8 mouse cellular contexts compared by ENCODE assay signal in genomic region chr8:3467006-3467885, GRCm38 (mm10). TPM values are rescaled to one million over a fixed set of nuclear protein-coding genes. Genes with fewer than 3 reads are reported as not detected.
DNase-seq lines count a peak whose midpoint lies in the region; ATAC-seq and TF ChIP-seq lines count a peak whose summit lies in the region.

Pex11g (minus strand) TSS chr8:3467680.

- ATAC-seq in kidney, embryonic 14.5 days (ENCODE audit: low FRiP score, low TSS enrichment), result peak; percentile 95
- peak; percentile 85 for ATAC-seq in limb, embryonic 15.5 days (ENCODE audit: insufficient number of reproducible peaks, low FRiP score, low TSS enrichment, low read depth)

- TF ChIP-seq CTCF in bone marrow macrophage, adult 2 months (IDR thresholded peaks at IDR 0.05; ENCODE audit: low read depth, low read length), result no peak
- TF ChIP-seq CTCF in embryonic fibroblast, embryonic 13.5 days (IDR thresholded peaks at IDR 0.05; ENCODE audit: borderline replicate concordance, insufficient read depth, low read length), result no peak

- H3K27ac ChIP-seq in bone marrow macrophage, adult 2 months (ENCODE audit: insufficient read depth, low read depth, low read length), result no peak within 1 kb of the TSS
- H3K27ac ChIP-seq in embryonic fibroblast, embryonic 13.5 days (ENCODE audit: insufficient read depth, low read length), result no peak within 1 kb of the TSS
- peak within 1 kb of the TSS; percentile 69 for H3K27ac ChIP-seq in kidney, embryonic 14.5 days (ENCODE audit: low read depth, low read length)
- H3K27ac ChIP-seq in limb, embryonic 15.5 days, result peak within 1 kb of the TSS; percentile 82

- H3K4me3 ChIP-seq in bone marrow macrophage, adult 2 months (ENCODE audit: insufficient read depth, low read length), result peak within 1 kb of the TSS; percentile 65
- H3K4me3 ChIP-seq in embryonic fibroblast, embryonic 13.5 days (ENCODE audit: insufficient read depth, low read length), result peak within 1 kb of the TSS; percentile 45
- peak within 1 kb of the TSS; percentile 51 for H3K4me3 ChIP-seq in kidney, embryonic 14.5 days (ENCODE audit: low read length)
- peak within 1 kb of the TSS; percentile 56 for H3K4me3 ChIP-seq in limb, embryonic 15.5 days

- WGBS in kidney, embryonic 14.5 days, result 5% methylated on average over 32 of the region's 32 CpGs
- 6% methylated on average over 32 of the region's 32 CpGs for WGBS in limb, embryonic 15.5 days

- no peaks in the 10 kb centered on the region for H3K36me3 ChIP-seq in kidney, embryonic 14.5 days (ENCODE audit: control insufficient read depth, insufficient read depth, low read length)
- H3K36me3 ChIP-seq in limb, embryonic 15.5 days, result no peaks in the 10 kb centered on the region

- no peaks in the 10 kb centered on the region for H3K9me3 ChIP-seq in kidney, embryonic 14.5 days (ENCODE audit: control insufficient read depth, low read length)
- H3K9me3 ChIP-seq in limb, embryonic 15.5 days, result no peaks in the 10 kb centered on the region

- peak within 1 kb of the TSS; percentile 66 for H3K9ac ChIP-seq in kidney, embryonic 14.5 days (ENCODE audit: low read depth, low read length)
- peak within 1 kb of the TSS; percentile 45 for H3K9ac ChIP-seq in limb, embryonic 15.5 days

- H3K27me3 ChIP-seq in kidney, embryonic 14.5 days (ENCODE audit: control insufficient read depth, insufficient read depth, low read length), result no peaks in the 10 kb centered on the region
- H3K27me3 ChIP-seq in limb, embryonic 15.5 days, result no peaks in the 10 kb centered on the region

- DNase-seq in A20 (ENCODE audit: low read depth, low spot score), result peak; percentile 97
- peak; percentile 96 to 98 for DNase-seq in heart, adult 9 months (ENCODE audit: low spot score in 2 of 2)
- peak; percentile 87 to 93 for DNase-seq in monocyte, adult 2 months (ENCODE audit: low read depth in 1 of 2, low spot score in 2 of 2)
- peak; percentile 92 to 95 for DNase-seq in spleen, postnatal 36 days (ENCODE audit: low spot score in 2 of 2)

- peak within 1 kb of the TSS; percentile 59 for H3K4me2 ChIP-seq in kidney, embryonic 14.5 days (replicated peaks; ENCODE audit: low read depth, low read length)
- H3K4me2 ChIP-seq in limb, embryonic 15.5 days, result peak within 1 kb of the TSS; percentile 75

- no peak for TF ChIP-seq POLR2A in bone marrow macrophage, adult 2 months (IDR thresholded peaks at IDR 0.05; ENCODE audit: borderline replicate concordance, low read depth, low read length)
- peak; percentile 95 for TF ChIP-seq POLR2A in embryonic fibroblast, embryonic 13.5 days (IDR thresholded peaks at IDR 0.05; ENCODE audit: low read depth, low read length)

- peaks cover 7% of the 10 kb centered on the region for H3K4me1 ChIP-seq in bone marrow macrophage, adult 2 months (ENCODE audit: control insufficient read depth, insufficient read depth, low read length)
- H3K4me1 ChIP-seq in embryonic fibroblast, embryonic 13.5 days (ENCODE audit: control insufficient read depth, insufficient read depth, low read length), result 0 out of 2 replicates have a peak, but pooled peaks cover 2% of the 10 kb centered on the region
- 0 out of 2 replicates have a peak, but pooled peaks cover 4% of the 10 kb centered on the region for H3K4me1 ChIP-seq in kidney, embryonic 14.5 days (ENCODE audit: control insufficient read depth, insufficient read depth, low read length)
- peaks cover 8% of the 10 kb centered on the region; the same call in 1 of the 2 replicates for H3K4me1 ChIP-seq in limb, embryonic 15.5 days

RNA-seq across cellular contexts. Expression of gene Pex11g, which starts in this region (rescaled TPM):
- polyA plus RNA-seq in bone marrow macrophage, adult 2 months (2012; ENCODE audit: insufficient read depth, insufficient read length, missing spikeins), result 3.1 and 4.5 TPM in 2 replicates
- polyA plus RNA-seq in embryonic fibroblast, embryonic 13.5 days (2011; ENCODE audit: insufficient read length, low read depth, missing spikeins), result 3.8 and 5.9 TPM in 2 replicates
- polyA plus RNA-seq in kidney, embryonic 14.5 days (2014; fragmentation: Nextera tagmentation; extraction: Ambion mirVana), result 3.7 and 4.4 TPM in 2 replicates
- polyA plus RNA-seq in limb, embryonic 15.5 days (2015; fragmentation: Nextera tagmentation; extraction: Ambion mirVana), result 5.6 and 6.2 TPM in 2 replicates

Comparison
In these comparisons a context has a peak if more than half of its experiments do, and no peak if none do; other contexts are left out.
1. H3K27ac ChIP-seq: peak in kidney, embryonic 14.5 days (single experiment) and limb, embryonic 15.5 days (single experiment); none in bone marrow macrophage, adult 2 months (single experiment) and embryonic fibroblast, embryonic 13.5 days (single experiment).
2. Peak in every context shown above with its lines, with median percentiles within 50 percentile points of each other: DNase-seq and H3K4me3 ChIP-seq.